Mouse (Mus musculus): Measurements from ENCODE around the gene Cmc2.

GRCm38 (mm10) chr8:116922060-116922757 is 954 bp upstream of the Cmc2 start:
- TF ChIP-seq POLR2A (IDR thresholded peaks at IDR 0.05; ENCODE audit: low read depth, low read length) = no peak
- no peak for TF ChIP-seq CTCF (IDR thresholded peaks at IDR 0.05; ENCODE audit: extremely low read depth, insufficient read length, insufficient replicate concordance, low read depth, low read length)

Data from small intestine, adult 2 months (tissue).